Mouse (Mus musculus): ENCODE data around the gene Ell2. TPM values are rescaled to one million over a fixed set of nuclear protein-coding genes. Genes with fewer than 3 reads are reported as not detected.
A peak's percentile ranks its signal among the peaks of the same experiment; 100 is the strongest.

Ell2 gene
- total RNA-seq, 4 experiments from 2014 or later: 19.7 to 31.6 (median 27.0) TPM

GRCm38 (mm10) chr13:75766238-75766637, 59.7 kb downstream of the Ell2 start:
- no peak for DNase-seq (ENCODE audit: low spot score)

- no peak for DNase-seq (ENCODE audit: low spot score)
Observed at GRCm38 (mm10) chr13:75766967-75767366, 60.4 kb downstream of the Ell2 start.

- no peak for DNase-seq (ENCODE audit: low spot score)
Observed at GRCm38 (mm10) chr13:75770744-75771143, 64.2 kb downstream of the Ell2 start.

- DNase-seq (ENCODE audit: low spot score): no peak
Observed at GRCm38 (mm10) chr13:75771404-75771803, 64.8 kb downstream of the Ell2 start.

- DNase-seq (ENCODE audit: low spot score): peak; percentile 22
Observed at GRCm38 (mm10) chr13:75771984-75772730, 65.6 kb downstream of the Ell2 start.

GRCm38 (mm10) chr13:75775961-75776360, 69.4 kb downstream of the Ell2 start:
- DNase-seq (ENCODE audit: low spot score): no peak

- DNase-seq (ENCODE audit: low spot score): no peak
Observed at GRCm38 (mm10) chr13:75776692-75777091, 70.1 kb downstream of the Ell2 start.

GRCm38 (mm10) chr13:75778156-75778555, 71.6 kb downstream of the Ell2 start:
- DNase-seq (ENCODE audit: low spot score): no peak

- no peak for DNase-seq (ENCODE audit: low spot score)
Observed at GRCm38 (mm10) chr13:75779169-75779568, 72.6 kb downstream of the Ell2 start.

- DNase-seq (ENCODE audit: low spot score): no peak
Observed at GRCm38 (mm10) chr13:75780096-75780495, 73.5 kb downstream of the Ell2 start.

- DNase-seq (ENCODE audit: low spot score): no peak
Observed at GRCm38 (mm10) chr13:75785726-75786125, 79.2 kb downstream of the Ell2 start.

GRCm38 (mm10) chr13:75786264-75786663, 79.7 kb downstream of the Ell2 start:
- no peak for DNase-seq (ENCODE audit: low spot score)

- DNase-seq (ENCODE audit: low spot score): no peak
Observed at GRCm38 (mm10) chr13:75787364-75787763, 80.8 kb downstream of the Ell2 start.

GRCm38 (mm10) chr13:75788178-75788577, 81.6 kb downstream of the Ell2 start:
- DNase-seq (ENCODE audit: low spot score): no peak

- DNase-seq (ENCODE audit: low spot score): no peak
Observed at GRCm38 (mm10) chr13:75789061-75789834, 82.7 kb downstream of the Ell2 start.

- DNase-seq (ENCODE audit: low spot score): no peak
Observed at GRCm38 (mm10) chr13:75790550-75791205, 84.1 kb downstream of the Ell2 start.

GRCm38 (mm10) chr13:75793863-75794629, 87.5 kb downstream of the Ell2 start:
- no peak for DNase-seq (ENCODE audit: low spot score)

GRCm38 (mm10) chr13:75797369-75798141, 91.0 kb downstream of the Ell2 start:
- DNase-seq (ENCODE audit: low spot score): peak; percentile 91

GRCm38 (mm10) chr13:75798413-75799302, 92.1 kb downstream of the Ell2 start:
- peak; percentile 16 for DNase-seq (ENCODE audit: low spot score)

GRCm38 (mm10) chr13:75799421-75799820, 92.9 kb downstream of the Ell2 start:
- DNase-seq (ENCODE audit: low spot score): no peak
